ENCODE assay signal across 8 mouse cellular contexts in genomic region chr10:111297631-111298030, GRCm38 (mm10). TPM values are rescaled to one million over a fixed set of nuclear protein-coding genes. Genes with fewer than 3 reads are reported as not detected.
DNase-seq lines count a peak whose midpoint lies in the region; ATAC-seq and TF ChIP-seq lines count a peak whose summit lies in the region.

No protein-coding gene starts in this region.

- H3K9ac ChIP-seq in embryonic facial prominence, embryonic 13.5 days: peak overlapping the region; percentile 75; the same call in 1 of the 2 replicates
- no peak overlapping the region for H3K9ac ChIP-seq in intestine, embryonic 15.5 days

- H3K27me3 ChIP-seq in embryonic facial prominence, embryonic 13.5 days: no peaks in the 10 kb centered on the region
- H3K27me3 ChIP-seq in intestine, embryonic 15.5 days (replicated peaks): no peaks in the 10 kb centered on the region
- H3K27me3 ChIP-seq in myocyte (ENCODE audit: control insufficient read depth, insufficient read depth, insufficient read length): no peaks in the 10 kb centered on the region

- DNase-seq in layer of hippocampus, adult 2 months (ENCODE audit: low spot score in 2 of 2): no peak
- no peak for DNase-seq in layer of hippocampus, adult 11-12 months (ENCODE audit: low spot score)
- no peak for DNase-seq in layer of hippocampus, postnatal 25 days (ENCODE audit: extremely low spot score in 1 of 2, low spot score in 1 of 2)
- DNase-seq in left cerebral cortex, postnatal 36 days (ENCODE audit: low spot score in 2 of 2): no peak
- no peak for DNase-seq in layer of hippocampus, adult 18-20 months (ENCODE audit: low spot score in 2 of 2)

- H3K9me3 ChIP-seq in embryonic facial prominence, embryonic 13.5 days: no peaks in the 10 kb centered on the region
- no peaks in the 10 kb centered on the region for H3K9me3 ChIP-seq in intestine, embryonic 15.5 days

- ATAC-seq in embryonic facial prominence, embryonic 13.5 days (ENCODE audit: insufficient number of reproducible peaks, insufficient read depth, low FRiP score, low TSS enrichment, low read depth): no peak
- ATAC-seq in intestine, embryonic 15.5 days: no peak

- intact Hi-C loops in left cerebral cortex, postnatal 36 days (cut with DNase I): loop anchor here (5.0 kb wide), 2 partner anchors 190 to 675 kb away; partner anchors contain the start of gene Krr1

- H3ac ChIP-seq in myocyte (ENCODE audit: control insufficient read depth, insufficient read length): peak overlapping the region; percentile 19

- no peak for TF ChIP-seq POLR2A in myocyte (IDR thresholded peaks at IDR 0.05; ENCODE audit: insufficient read length, low read depth)

- peaks cover 9% of the 10 kb centered on the region; the same call in 1 of the 2 replicates for H3K4me1 ChIP-seq in embryonic facial prominence, embryonic 13.5 days
- H3K4me1 ChIP-seq in intestine, embryonic 15.5 days (replicated peaks): no peaks in the 10 kb centered on the region

- peaks cover 4% of the 10 kb centered on the region for H3K79me2 ChIP-seq in myocyte (ENCODE audit: control insufficient read depth, insufficient read depth)

- H3K4me3 ChIP-seq in layer of hippocampus, adult 2 months: no peak overlapping the region; the same call in 1 of the 2 replicates
- H3K4me3 ChIP-seq in embryonic facial prominence, embryonic 13.5 days: peak overlapping the region; percentile 56
- peak overlapping the region; percentile 85; the same call in 1 of the 2 replicates for H3K4me3 ChIP-seq in intestine, embryonic 15.5 days (replicated peaks)
- peak overlapping the region; percentile 46 for H3K4me3 ChIP-seq in myocyte

- H3K36me3 ChIP-seq in embryonic facial prominence, embryonic 13.5 days: peaks cover 3% of the 10 kb centered on the region
- H3K36me3 ChIP-seq in intestine, embryonic 15.5 days: 0 out of 2 replicates have a peak, but pooled peaks cover 2% of the 10 kb centered on the region
- H3K36me3 ChIP-seq in myocyte (ENCODE audit: control insufficient read depth, insufficient read depth): peaks cover 11% of the 10 kb centered on the region

- H3K4me2 ChIP-seq in embryonic facial prominence, embryonic 13.5 days: peak overlapping the region; percentile 63
- H3K4me2 ChIP-seq in intestine, embryonic 15.5 days (replicated peaks): peak overlapping the region; percentile 75; the same call in 1 of the 2 replicates
- H3K4me2 ChIP-seq in myocyte (ENCODE audit: low read depth): peak overlapping the region; percentile 73

- H3K27ac ChIP-seq in layer of hippocampus, adult 2 months: peak overlapping the region; percentile 97; the same call in 1 of the 2 replicates
- H3K27ac ChIP-seq in embryonic facial prominence, embryonic 13.5 days: peak overlapping the region; percentile 79
- no peak overlapping the region for H3K27ac ChIP-seq in intestine, embryonic 15.5 days

- WGBS in embryonic facial prominence, embryonic 13.5 days: 41% methylated on average over 6 of the region's 6 CpGs
- 34% methylated on average over 6 of the region's 6 CpGs for WGBS in intestine, embryonic 15.5 days

- TF ChIP-seq CTCF in layer of hippocampus, adult 2 months (conservative IDR thresholded peaks at IDR 0.05): no peak

TF ChIP-seq in myocyte, 11 proteins besides CTCF, POLR2A, EP300 and RAD21:
- TF ChIP-seq TCF12 (IDR thresholded peaks at IDR 0.05; ENCODE audit: insufficient read depth, poor library complexity, severe bottlenecking) (no peak), REST (IDR thresholded peaks at IDR 0.05; ENCODE audit: insufficient read depth, insufficient read length) (no peak)

RNA-seq across cellular contexts. Expression of gene Bbs10, which starts 0.8 kb away (rescaled TPM):
- 1 to 10 TPM; 5.5 TPM for total RNA-seq in layer of hippocampus, adult 2 months (2021)
- polyA plus RNA-seq in embryonic facial prominence, embryonic 13.5 days (2015; fragmentation: Nextera tagmentation; extraction: Ambion mirVana): 6.2 and 6.5 TPM in 2 replicates
- 4.2 and 5.4 TPM in 2 replicates for polyA plus RNA-seq in intestine, embryonic 15.5 days (2015; fragmentation: Nextera tagmentation; extraction: Ambion mirVana)
- 1.7 TPM for polyA plus RNA-seq in myocyte (2012; fragmentation: generic; extraction: Trizol)
- total RNA-seq in layer of hippocampus, postnatal 25 days (2021): 1 to 10 TPM; 5.8 TPM
- 1 to 10 TPM; 5.8 to 7.1 TPM for total RNA-seq in left cerebral cortex, postnatal 36 days (2021)
- 1 to 10 TPM; 5.7 to 6.0 TPM for total RNA-seq in layer of hippocampus, adult 18-20 months (2021)
